8 mouse cellular contexts compared by ENCODE assay signal in genomic region chr7:41599932-41600548, GRCm38 (mm10). TPM values are rescaled to one million over a fixed set of nuclear protein-coding genes. Genes with fewer than 3 reads are reported as not detected.
DNase-seq lines count a peak whose midpoint lies in the region; ATAC-seq and TF ChIP-seq lines count a peak whose summit lies in the region.

No protein-coding gene starts in this region.

- intact Hi-C loops in left cerebral cortex, adult 2 months (cut with DNase I), result loop anchor here (1.0 kb wide), 2 partner anchors 32 to 101 kb away; partner anchors contain the start of genes AW146154 and Gm20449
- intact Hi-C loops in left cerebral cortex, postnatal 36 days (cut with DNase I), result loop anchor here (2.0 kb wide), 1 partner anchor 99 kb away; no protein-coding TSS in a partner anchor

- no peaks in the 10 kb centered on the region for H3K9me3 ChIP-seq in forebrain, embryonic 16.5 days (ENCODE audit: control insufficient read depth, low read length)
- no peaks in the 10 kb centered on the region for H3K9me3 ChIP-seq in liver, embryonic 16.5 days (replicated peaks; ENCODE audit: control insufficient read depth, low read length)

- peak overlapping the region; percentile 74 for H3K4me3 ChIP-seq in left cerebral cortex, adult 2 months
- peak overlapping the region; percentile 70 for H3K4me3 ChIP-seq in forebrain, embryonic 16.5 days (replicated peaks; ENCODE audit: low read length)
- peak overlapping the region; percentile 73 for H3K4me3 ChIP-seq in liver, embryonic 16.5 days (ENCODE audit: low read depth, low read length)

- peak overlapping the region; percentile 90 for H3K4me2 ChIP-seq in forebrain, embryonic 16.5 days (ENCODE audit: low read length)
- H3K4me2 ChIP-seq in liver, embryonic 16.5 days (ENCODE audit: low read depth, low read length), result peak overlapping the region; percentile 75

- no peak for DNase-seq in left cerebral cortex, adult 2 months (ENCODE audit: extremely low spot score in 1 of 2, low spot score in 2 of 2)
- no peak for DNase-seq in left cerebral cortex, postnatal 36 days (ENCODE audit: low spot score in 2 of 2)
- DNase-seq in adipocyte (ENCODE audit: low spot score), result peak; percentile 23
- no peak for DNase-seq in adrenal gland, adult (ENCODE audit: inconsistent age in 2 of 2, low spot score in 1 of 2)
- no peak for DNase-seq in gastrocnemius, adult 18-20 months (ENCODE audit: low spot score)

- H3K4me1 ChIP-seq in forebrain, embryonic 16.5 days (replicated peaks; ENCODE audit: control insufficient read depth, insufficient read depth, low read length), result peaks cover 14% of the 10 kb centered on the region
- no peaks in the 10 kb centered on the region; the same call in 1 of the 2 replicates for H3K4me1 ChIP-seq in liver, embryonic 16.5 days (ENCODE audit: control insufficient read depth, low read depth, low read length)

- H3K9ac ChIP-seq in forebrain, embryonic 16.5 days (replicated peaks; ENCODE audit: low read depth, low read length), result peak overlapping the region; percentile 69
- H3K9ac ChIP-seq in liver, embryonic 16.5 days (ENCODE audit: low read depth, low read length), result peak overlapping the region; percentile 70

- TF ChIP-seq CTCF in left cerebral cortex, adult 2 months (IDR thresholded peaks at IDR 0.05), result peak; percentile 31

- H3K27me3 ChIP-seq in forebrain, embryonic 16.5 days (replicated peaks; ENCODE audit: control insufficient read depth, insufficient read depth, low read length), result no peaks in the 10 kb centered on the region
- no peaks in the 10 kb centered on the region for H3K27me3 ChIP-seq in liver, embryonic 16.5 days (ENCODE audit: control insufficient read depth, insufficient read depth, low read depth, low read length)

- no peak for ATAC-seq in forebrain, embryonic 16.5 days
- no peak for ATAC-seq in liver, embryonic 16.5 days (ENCODE audit: low read depth)
- ATAC-seq in CD4-positive, CD25-positive, alpha-beta regulatory T cell, adult 4 months, result no peak

- no peak overlapping the region for H3K27ac ChIP-seq in left cerebral cortex, adult 2 months
- no peak overlapping the region for H3K27ac ChIP-seq in forebrain, embryonic 16.5 days (ENCODE audit: low read length)
- H3K27ac ChIP-seq in liver, embryonic 16.5 days (ENCODE audit: low read length), result no peak overlapping the region

- peaks cover 2% of the 10 kb centered on the region; the same call in 1 of the 2 replicates for H3K36me3 ChIP-seq in forebrain, embryonic 16.5 days (ENCODE audit: control insufficient read depth, insufficient read depth)
- no peaks in the 10 kb centered on the region for H3K36me3 ChIP-seq in liver, embryonic 16.5 days (ENCODE audit: control insufficient read depth, insufficient read depth)

- 6% methylated on average over 3 of the region's 3 CpGs for WGBS in forebrain, embryonic 16.5 days
- WGBS in liver, embryonic 16.5 days (ENCODE audit: insufficient replicate concordance), result 6% methylated on average over 3 of the region's 3 CpGs

RNA-seq across cellular contexts. Expression of gene 2610021A01Rik, which starts 1.0 kb away (rescaled TPM):
- 10 to 100 TPM; 30.4 to 34.1 TPM for total RNA-seq in left cerebral cortex, adult 2 months (2021)
- total RNA-seq in left cerebral cortex, postnatal 36 days (2021), result 10 to 100 TPM; 28.3 to 31.7 TPM
- 21.0 and 24.5 TPM in 2 replicates for polyA plus RNA-seq in forebrain, embryonic 16.5 days (2015; fragmentation: Nextera tagmentation; extraction: Ambion mirVana)
- polyA plus RNA-seq in liver, embryonic 16.5 days (2015; fragmentation: Nextera tagmentation; extraction: Ambion mirVana), result 3.8 and 5.8 TPM in 2 replicates
- 10 to 100 TPM; 10.1 to 13.9 TPM for total RNA-seq in gastrocnemius, adult 18-20 months (2021)
- 10 to 100 TPM; 16.9 to 32.4 TPM for polyA plus RNA-seq in CD4-positive, CD25-positive, alpha-beta regulatory T cell, adult 4 months (2017; shearing (Covaris generic))

RNA-seq across cellular contexts. Expression of gene Gm6871, which starts 26.6 kb away (rescaled TPM):
- not detected for total RNA-seq in left cerebral cortex, adult 2 months (2021)
- total RNA-seq in left cerebral cortex, postnatal 36 days (2021), result not detected
- polyA plus RNA-seq in forebrain, embryonic 16.5 days (2015; fragmentation: Nextera tagmentation; extraction: Ambion mirVana), result not detected in 2 replicates
- not detected in 2 replicates for polyA plus RNA-seq in liver, embryonic 16.5 days (2015; fragmentation: Nextera tagmentation; extraction: Ambion mirVana)
- not detected for total RNA-seq in gastrocnemius, adult 18-20 months (2021)
- polyA plus RNA-seq in CD4-positive, CD25-positive, alpha-beta regulatory T cell, adult 4 months (2017; shearing (Covaris generic)), result not detected

RNA-seq across cellular contexts. Expression of gene Zfp788, which starts 33.0 kb away (rescaled TPM):
- total RNA-seq in left cerebral cortex, adult 2 months (2021), result 10 to 100 TPM; 35.1 to 35.6 TPM
- total RNA-seq in left cerebral cortex, postnatal 36 days (2021), result 10 to 100 TPM; 34.1 to 38.8 TPM
- 28.0 and 28.3 TPM in 2 replicates for polyA plus RNA-seq in forebrain, embryonic 16.5 days (2015; fragmentation: Nextera tagmentation; extraction: Ambion mirVana)
- polyA plus RNA-seq in liver, embryonic 16.5 days (2015; fragmentation: Nextera tagmentation; extraction: Ambion mirVana), result 1.9 and 2.1 TPM in 2 replicates
- total RNA-seq in gastrocnemius, adult 18-20 months (2021), result 10 to 100 TPM in 1 of 2 experiments, 1 to 10 TPM in 1; 9.1 to 10.8 TPM
- polyA plus RNA-seq in CD4-positive, CD25-positive, alpha-beta regulatory T cell, adult 4 months (2017; shearing (Covaris generic)), result 10 to 100 TPM; 12.0 to 14.2 TPM
